Mouse (Mus musculus) stomach, postnatal 0 days (tissue): ENCODE results near the gene Hip1r.

ENCODE experiments used
- CTCF ChIP-seq: IDR thresholded peaks from 2 replicates; pipeline ENCODE4 v1.5.1; 2016; ENCODE audit warnings: antibody characterized with exemption, low read depth, mild to moderate bottlenecking, moderate library complexity
- EP300 ChIP-seq: optimal IDR thresholded peaks from 2 replicates; pipeline ENCODE3; 2016; ENCODE audit warnings: antibody characterized with exemption

DNA sequence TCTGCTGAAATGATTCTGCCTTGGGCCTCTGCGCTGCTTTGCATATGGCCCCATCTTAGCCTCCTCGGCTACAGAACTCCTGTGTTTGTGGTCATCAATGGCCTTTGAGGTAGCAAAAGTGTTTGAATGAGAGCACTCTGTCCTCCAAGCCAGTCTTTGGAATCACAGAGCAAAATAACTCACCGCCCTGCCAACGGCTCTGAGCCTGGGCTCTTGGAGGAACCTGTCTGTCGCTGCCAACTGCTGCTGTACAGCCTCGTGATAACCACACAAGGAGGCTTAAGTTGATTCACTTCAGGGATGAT is 7.8 kb downstream of the Hip1r start:
- no peak for TF ChIP-seq EP300
- no peak for TF ChIP-seq CTCF
